Comparison of ENCODE assay signal across 13 mouse cellular contexts in genomic region chr17:9777165-9777564, GRCm38 (mm10).
DNase-seq lines count a peak whose midpoint lies in the region; ATAC-seq lines count a peak whose summit lies in the region.
"Had no signal": no experiment of that assay in that cellular context is flagged by ENCODE, and none has a peak within 500 bp of the region (broad histone marks: within the 10 kb centered on the region; RNA-seq: fewer than 3 reads in every experiment).

No protein-coding gene starts in this region.

- 0 out of 2 replicates have a peak overlapping the region, but pooled peaks have one; percentile 27 for H3K27ac ChIP-seq in kidney, embryonic 15.5 days
- H3K27ac ChIP-seq in kidney, embryonic 16.5 days (ENCODE audit: low read length), result no peak overlapping the region
- H3K27ac ChIP-seq in forebrain, embryonic 10.5 days, result peak overlapping the region; percentile 87
- peak overlapping the region; percentile 85 for H3K27ac ChIP-seq in hindbrain, embryonic 14.5 days
- H3K27ac ChIP-seq: liver, embryonic 13.5 days; neural tube, embryonic 12.5 days had no signal

- DNase-seq in forebrain, embryonic 10.5 days (ENCODE audit: extremely low spot score, low spot score), result no peak
- no peak for DNase-seq in hindbrain, embryonic 14.5 days (ENCODE audit: low spot score)
- peak; percentile 5 for DNase-seq in neural tube, embryonic 10.5 days (ENCODE audit: extremely low spot score, low spot score)
- no peak for DNase-seq in frontal cortex, postnatal 25 days (ENCODE audit: low spot score in 2 of 2)
- no peak for DNase-seq in gastrocnemius, adult 18-20 months (ENCODE audit: low spot score)
- DNase-seq: B cell, adult 2 months; cerebellum, postnatal 36 days; kidney, postnatal 4 days; liver, embryonic 13.5 days had no signal

- H3K27me3 ChIP-seq in kidney, embryonic 15.5 days, result no peaks in the 10 kb centered on the region
- no peaks in the 10 kb centered on the region for H3K27me3 ChIP-seq in kidney, embryonic 16.5 days (ENCODE audit: insufficient read depth, low read length)
- H3K27me3 ChIP-seq in forebrain, embryonic 10.5 days (ENCODE audit: poor library complexity, severe bottlenecking), result no peaks in the 10 kb centered on the region
- H3K27me3 ChIP-seq in hindbrain, embryonic 14.5 days (ENCODE audit: control insufficient read depth, insufficient read depth, low read length), result no peaks in the 10 kb centered on the region
- H3K27me3 ChIP-seq: liver, embryonic 13.5 days; neural tube, embryonic 12.5 days had no signal

- no peak overlapping the region for H3K4me2 ChIP-seq in kidney, embryonic 15.5 days
- H3K4me2 ChIP-seq in kidney, embryonic 16.5 days (replicated peaks; ENCODE audit: low read depth, low read length), result no peak overlapping the region
- H3K4me2 ChIP-seq in hindbrain, embryonic 14.5 days (replicated peaks), result no peak overlapping the region
- H3K4me2 ChIP-seq: liver, embryonic 13.5 days; neural tube, embryonic 12.5 days had no signal

- H3K9me3 ChIP-seq in kidney, embryonic 15.5 days (replicated peaks), result no peaks in the 10 kb centered on the region
- H3K9me3 ChIP-seq in kidney, embryonic 16.5 days (ENCODE audit: low read length), result no peaks in the 10 kb centered on the region
- peaks cover 4% of the 10 kb centered on the region; the same call in 1 of the 2 replicates for H3K9me3 ChIP-seq in forebrain, embryonic 10.5 days
- H3K9me3 ChIP-seq in hindbrain, embryonic 14.5 days (ENCODE audit: control insufficient read depth, low read length), result no peaks in the 10 kb centered on the region
- H3K9me3 ChIP-seq: liver, embryonic 13.5 days; neural tube, embryonic 12.5 days had no signal

- 0 out of 2 replicates have a peak, but pooled peaks cover 13% of the 10 kb centered on the region for H3K4me1 ChIP-seq in kidney, embryonic 15.5 days
- H3K4me1 ChIP-seq in kidney, embryonic 16.5 days (ENCODE audit: insufficient read depth, low read length), result no peaks in the 10 kb centered on the region
- H3K4me1 ChIP-seq in forebrain, embryonic 10.5 days, result peaks cover 36% of the 10 kb centered on the region
- H3K4me1 ChIP-seq in hindbrain, embryonic 14.5 days (replicated peaks; ENCODE audit: control insufficient read depth, insufficient read depth, low read length), result peaks cover 8% of the 10 kb centered on the region; the same call in 1 of the 2 replicates
- H3K4me1 ChIP-seq: liver, embryonic 13.5 days had no signal

- no peak overlapping the region for H3K4me3 ChIP-seq in kidney, embryonic 15.5 days (replicated peaks)
- H3K4me3 ChIP-seq in kidney, embryonic 16.5 days (ENCODE audit: low read length), result no peak overlapping the region
- no peak overlapping the region for H3K4me3 ChIP-seq in forebrain, embryonic 10.5 days
- H3K4me3 ChIP-seq in hindbrain, embryonic 14.5 days (replicated peaks; ENCODE audit: low read length), result no peak overlapping the region
- H3K4me3 ChIP-seq: liver, embryonic 13.5 days; neural tube, embryonic 12.5 days had no signal

- ATAC-seq in kidney, embryonic 15.5 days (replicated peaks; ENCODE audit: low FRiP score), result no peak
- ATAC-seq in kidney, embryonic 16.5 days (ENCODE audit: low FRiP score, low TSS enrichment), result no peak
- no peak for ATAC-seq in hindbrain, embryonic 14.5 days (ENCODE audit: low FRiP score)
- no peak for ATAC-seq in CD4-positive, CD25-positive, alpha-beta regulatory T cell, adult 4 months

- H3K36me3 ChIP-seq in kidney, embryonic 15.5 days, result no peaks in the 10 kb centered on the region
- H3K36me3 ChIP-seq in kidney, embryonic 16.5 days (ENCODE audit: insufficient read depth, low read length), result no peaks in the 10 kb centered on the region
- no peaks in the 10 kb centered on the region; the same call in 1 of the 2 replicates for H3K36me3 ChIP-seq in forebrain, embryonic 10.5 days (replicated peaks)
- H3K36me3 ChIP-seq in hindbrain, embryonic 14.5 days (replicated peaks; ENCODE audit: control insufficient read depth, insufficient read depth), result no peaks in the 10 kb centered on the region
- H3K36me3 ChIP-seq: liver, embryonic 13.5 days; neural tube, embryonic 12.5 days had no signal

- no peak overlapping the region for H3K9ac ChIP-seq in kidney, embryonic 15.5 days
- no peak overlapping the region for H3K9ac ChIP-seq in kidney, embryonic 16.5 days (replicated peaks; ENCODE audit: low read length)
- no peak overlapping the region; the same call in 1 of the 2 replicates for H3K9ac ChIP-seq in hindbrain, embryonic 14.5 days
- H3K9ac ChIP-seq: liver, embryonic 13.5 days; neural tube, embryonic 12.5 days had no signal
